Mouse (Mus musculus) ES-E14 (cell line): ENCODE results near the gene Tnfrsf4. TPM values are rescaled to one million over a fixed set of nuclear protein-coding genes. Genes with fewer than 3 reads are reported as not detected.
A peak's percentile ranks its signal among the peaks of the same experiment; 100 is the strongest.

Source experiments
- DNase-seq: peaks from one replicate; pipeline ENCODE4 v3.0.0-alpha.2; 2013; ENCODE audit warnings: low read depth, low spot score
- H3K27ac ChIP-seq: 2 replicates; pipeline ENCODE4 v1.5.1; 2012; ENCODE audit warnings: low read depth, mild to moderate bottlenecking, low read length, moderate library complexity, mixed read lengths; ENCODE audit not compliant: poor library complexity, insufficient read depth, severe bottlenecking
- H3K36me3 ChIP-seq: 2 replicates; pipeline ENCODE4 v1.6.1; 2012; ENCODE audit warnings: mild to moderate bottlenecking, low read length, moderate library complexity, mixed read lengths; ENCODE audit not compliant: control insufficient read depth, poor library complexity, insufficient read depth, severe bottlenecking
- H3K4me1 ChIP-seq, 2 experiments: fragments of 150-350 bp in 1 of 2; sonication (generic) in 1 of 2; 2 replicates each; pipeline ENCODE4 v1.6.1; 2012; ENCODE audit warnings: low read length in 2 of 2, mild to moderate bottlenecking in 1 of 2, mixed read lengths in 1 of 2; ENCODE audit not compliant: control insufficient read depth in 2 of 2, insufficient read depth in 2 of 2, poor library complexity in 1 of 2
- H3K4me3 ChIP-seq, 2 experiments: fragments of 150-350 bp in 1 of 2; sonication (generic) in 1 of 2; 2 replicates each; pipeline ENCODE4 v1.5.1; 2012; ENCODE audit warnings: low read length in 2 of 2, low read depth in 1 of 2, mild to moderate bottlenecking in 1 of 2, mixed read lengths in 1 of 2; ENCODE audit not compliant: insufficient read depth in 1 of 2, poor library complexity in 1 of 2, severe bottlenecking in 1 of 2
- H3K9ac ChIP-seq: 2 replicates; pipeline ENCODE4 v1.6.1; 2012; ENCODE audit warnings: low read depth, mild to moderate bottlenecking, low read length, mixed read lengths; ENCODE audit not compliant: poor library complexity, insufficient read depth, severe bottlenecking
- H3K9me3 ChIP-seq: fragments of 150-350 bp; sonication (generic); 2 replicates; pipeline ENCODE4 v1.6.1; 2012; ENCODE audit warnings: low read depth, mild to moderate bottlenecking, low read length; ENCODE audit not compliant: control insufficient read depth, insufficient read depth
- CHD2 ChIP-seq: IDR thresholded peaks from 2 replicates; pipeline ENCODE4 v1.6.1; 2014; ENCODE audit warnings: mild to moderate bottlenecking, low read depth, low read length, inconsistent platforms
- HCFC1 ChIP-seq: IDR thresholded peaks from 2 replicates; pipeline ENCODE4 v1.6.1; 2012; ENCODE audit warnings: low read length, inconsistent platforms, borderline replicate concordance; ENCODE audit not compliant: insufficient read depth
- MAFK ChIP-seq: IDR thresholded peaks from 2 replicates; pipeline ENCODE4 v1.6.1; 2014; ENCODE audit warnings: mild to moderate bottlenecking, low read depth, low read length, inconsistent platforms; ENCODE audit not compliant: insufficient read depth
- ZC3H11A ChIP-seq: IDR thresholded peaks from 2 replicates; pipeline ENCODE4 v1.6.1; 2012; ENCODE audit warnings: low read depth, mild to moderate bottlenecking, inconsistent platforms, low read length, borderline replicate concordance
- ZNF384 ChIP-seq: IDR thresholded peaks from 2 replicates; pipeline ENCODE4 v1.6.1; 2012; ENCODE audit warnings: low read depth, low read length, inconsistent platforms
- in situ Hi-C, 2 experiments: fragments of 600-800 bp; cut with MboI; formaldehyde crosslinking; loops; one replicate each; pipeline ENCODE4 v1.15.1; 2025; ENCODE audit warnings: low sequenced_read_pairs in 2 of 2, inconsistent platforms in 1 of 2; ENCODE audit not compliant: unreplicated experiment in 2 of 2
- total RNA-seq: library from RNA; depleted of rRNA; stranded (reverse); fragments of 300-350 nt; gene quantifications from 2 replicates; pipeline ENCODE4 v1.2.3, GENCODE M21; 2012

Tnfrsf4 gene
- total RNA-seq, 1 experiment: 2.4 TPM

DNA sequence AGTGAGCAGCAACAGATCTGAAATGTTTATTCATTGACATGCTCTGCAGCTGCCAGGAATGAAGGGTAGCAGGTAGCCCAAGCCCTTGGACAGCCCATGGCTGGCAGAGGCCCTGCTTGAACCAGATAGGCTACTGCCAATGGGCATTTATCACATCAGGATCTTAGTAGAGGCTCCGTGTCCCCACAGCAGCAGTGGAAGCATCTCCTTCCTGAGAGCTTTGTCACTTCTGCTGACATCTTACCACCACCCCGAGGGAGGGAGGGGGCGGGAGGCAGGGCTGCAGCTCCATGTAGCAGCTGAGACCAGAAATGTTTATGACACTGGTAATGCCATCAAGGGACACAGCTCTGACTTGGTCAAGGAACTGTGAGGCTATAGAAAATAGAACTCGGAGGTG is 19.2 kb downstream of the Tnfrsf4 start:
- Histone ChIP-seq H3K27ac (no peak overlapping the region; the same call in 1 of the 2 replicates), H3K9ac (no peak overlapping the region)

DNA sequence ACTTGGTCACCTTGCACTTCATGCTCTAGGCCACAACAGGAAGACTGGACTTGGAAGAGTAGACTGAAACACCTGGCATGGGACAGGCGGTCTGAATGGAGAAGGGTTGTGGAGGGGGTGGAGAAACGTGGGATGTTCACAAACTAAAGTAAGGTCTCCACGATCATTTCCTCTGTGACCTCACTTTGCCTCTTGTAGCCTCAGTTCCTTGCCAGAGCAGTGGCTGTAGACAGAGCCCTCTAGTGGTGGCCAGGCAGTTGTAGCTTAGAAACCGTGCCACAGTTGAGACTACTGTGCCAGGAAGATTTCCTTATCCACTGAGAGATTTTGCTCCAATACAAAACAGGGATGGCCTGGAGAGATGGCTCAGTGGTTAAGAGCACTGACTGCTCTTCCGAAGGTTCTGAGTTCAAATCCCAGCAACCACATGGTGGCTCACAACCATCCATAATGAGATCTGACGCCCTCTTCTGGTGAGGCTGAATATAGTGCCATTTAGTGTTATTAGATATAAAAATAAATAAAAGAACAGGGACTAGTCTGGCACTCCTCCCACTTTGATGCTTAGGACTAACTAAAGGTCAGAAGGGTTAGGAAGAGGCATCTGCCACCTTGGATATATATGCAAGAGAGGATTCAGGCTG is 20.0 kb downstream of the Tnfrsf4 start:
- no peak overlapping the region for H3K9ac ChIP-seq
- no peaks in the 10 kb centered on the region for H3K9me3 ChIP-seq
- peak overlapping the region in 1 of 2 experiments; percentile 7; a peak in 1 of 4 replicates for H3K4me3 ChIP-seq
- no peak overlapping the region for H3K27ac ChIP-seq
- in situ Hi-C loops: no loop called here
- H3K36me3 ChIP-seq: 0 out of 2 replicates have a peak, but pooled peaks cover 2% of the 10 kb centered on the region
- H3K4me1 ChIP-seq: peaks cover 7 to 24% of the 10 kb centered on the region in 2 experiments; a peak in 3 of 4 replicates
- TF ChIP-seq MAFK: no peak
- no peak for TF ChIP-seq HCFC1
- peak; percentile 24; the same call in 1 of the 2 replicates for TF ChIP-seq ZC3H11A
- no peak for TF ChIP-seq ZNF384
- peak; percentile 53 for DNase-seq

More for the DNA sequence above, 19.2 kb downstream of the Tnfrsf4 start:
- H3K4me1 ChIP-seq: peaks cover 7 to 24% of the 10 kb centered on the region in 2 experiments; a peak in 3 of 4 replicates
- H3K9me3 ChIP-seq: no peaks in the 10 kb centered on the region
- in situ Hi-C loops: no loop called here
- DNase-seq: no peak
- peaks cover 2% of the 10 kb centered on the region; the same call in 1 of the 2 replicates for H3K36me3 ChIP-seq
- TF ChIP-seq HCFC1 (no peak), ZNF384 (no peak), MAFK (no peak), CHD2 (no peak), ZC3H11A (no peak)
- H3K4me3 ChIP-seq: no peak overlapping the region

DNA sequence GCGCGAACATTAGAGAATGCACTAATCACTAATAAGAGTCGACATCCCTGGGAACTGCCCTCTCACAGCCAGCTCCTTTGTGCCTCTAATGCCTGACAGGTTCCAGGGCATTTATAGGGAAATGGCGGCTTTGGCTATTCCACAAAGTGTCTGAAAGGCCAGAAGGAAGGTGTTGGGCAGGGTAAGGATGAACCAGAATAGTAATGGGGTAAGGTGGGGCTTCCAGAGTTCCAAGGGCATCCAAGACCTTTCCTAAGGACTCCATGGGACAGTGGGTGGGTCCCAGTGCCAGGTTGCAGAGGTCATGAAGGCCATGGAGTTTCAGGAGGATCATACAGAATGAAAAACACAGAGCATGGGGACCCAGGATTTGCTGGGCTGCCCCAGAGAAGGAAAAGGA is 20.7 kb downstream of the Tnfrsf4 start:
- TF ChIP-seq CHD2 (no peak), HCFC1 (no peak), ZNF384 (no peak), MAFK (no peak), ZC3H11A (no peak)
- in situ Hi-C loops: no loop called here
- H3K4me1 ChIP-seq: peaks cover 7 to 24% of the 10 kb centered on the region in 2 experiments; a peak in 3 of 4 replicates
- H3K9ac ChIP-seq: peak overlapping the region; percentile 45; the same call in 1 of the 2 replicates
- no peak overlapping the region for H3K27ac ChIP-seq
- no peak for DNase-seq
- H3K9me3 ChIP-seq: no peaks in the 10 kb centered on the region
- 0 out of 2 replicates have a peak, but pooled peaks cover 2% of the 10 kb centered on the region for H3K36me3 ChIP-seq
- H3K4me3 ChIP-seq: peak overlapping the region in 1 of 2 experiments; percentile 56; a peak in 2 of 4 replicates

DNA sequence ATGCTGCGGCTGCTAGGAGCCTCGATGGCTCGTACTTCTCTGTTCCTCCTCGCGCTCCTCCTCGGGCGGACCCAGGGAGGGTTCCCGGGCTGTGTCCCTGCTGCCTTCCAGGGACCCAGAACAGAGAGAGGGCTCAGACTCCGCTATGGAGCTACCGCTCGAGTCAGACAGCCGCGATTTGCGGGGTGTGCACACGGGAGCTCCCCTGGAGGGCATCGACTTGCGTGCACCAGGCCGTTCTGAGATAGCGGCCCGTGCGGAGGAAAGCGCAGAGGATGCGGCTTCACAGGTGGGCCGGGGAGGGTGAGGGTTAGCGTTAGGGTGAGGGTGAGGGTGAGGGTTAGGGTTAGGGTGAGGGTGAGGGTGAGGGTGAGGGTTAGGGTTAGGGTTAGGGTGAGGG is 21.3 kb downstream of the Tnfrsf4 start:
- in situ Hi-C loops: no loop called here
- no peaks in the 10 kb centered on the region for H3K9me3 ChIP-seq
- TF ChIP-seq MAFK: no peak
- TF ChIP-seq ZC3H11A: no peak
- no peak for TF ChIP-seq HCFC1
- no peak for TF ChIP-seq ZNF384
- no peak for TF ChIP-seq CHD2
- no peak overlapping the region for H3K27ac ChIP-seq
- peak; percentile 17 for DNase-seq
- H3K4me1 ChIP-seq: peaks cover 7 to 24% of the 10 kb centered on the region in 2 experiments; a peak in 3 of 4 replicates
- H3K9ac ChIP-seq: peak overlapping the region; percentile 45
- no peaks in the 10 kb centered on the region for H3K36me3 ChIP-seq
- peak overlapping the region; percentile 56 to 68 for H3K4me3 ChIP-seq
